Mouse (Mus musculus) MEL-GATA-1-ER (cell line): ENCODE data around the gene Tmem253.
"Not testable (repeated sequence)": the region's sequence is repeated elsewhere in the genome, so short reads cannot be mapped to it uniquely, and the experiment has no call there.

Source experiments
- DNase-seq: peaks from one replicate; pipeline ENCODE4 v3.0.0-alpha.2; 2012; ENCODE audit warnings: low read depth; ENCODE audit errors: extremely low read depth

The Tmem253 gene

DNA sequence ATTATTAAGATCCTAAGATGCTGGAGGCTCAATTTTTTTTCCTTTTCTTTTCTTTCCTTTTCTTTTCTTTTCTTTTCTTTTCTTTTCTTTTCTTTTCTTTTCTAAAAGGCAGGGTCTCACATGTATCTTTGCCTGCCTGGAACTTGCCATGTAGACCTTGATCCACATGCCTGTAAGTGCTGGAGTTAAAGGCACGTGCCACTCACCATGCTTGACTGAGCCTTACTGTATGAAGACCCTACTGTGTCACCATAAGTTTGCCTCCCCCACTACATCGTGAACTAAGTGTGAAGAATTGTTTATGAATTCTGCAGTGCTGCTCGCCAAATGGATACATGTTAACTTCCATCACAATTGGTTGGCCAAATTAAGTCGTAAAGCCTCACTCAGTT lies 5.7 kb downstream of the Tmem253 start:
- no peak for DNase-seq

DNA sequence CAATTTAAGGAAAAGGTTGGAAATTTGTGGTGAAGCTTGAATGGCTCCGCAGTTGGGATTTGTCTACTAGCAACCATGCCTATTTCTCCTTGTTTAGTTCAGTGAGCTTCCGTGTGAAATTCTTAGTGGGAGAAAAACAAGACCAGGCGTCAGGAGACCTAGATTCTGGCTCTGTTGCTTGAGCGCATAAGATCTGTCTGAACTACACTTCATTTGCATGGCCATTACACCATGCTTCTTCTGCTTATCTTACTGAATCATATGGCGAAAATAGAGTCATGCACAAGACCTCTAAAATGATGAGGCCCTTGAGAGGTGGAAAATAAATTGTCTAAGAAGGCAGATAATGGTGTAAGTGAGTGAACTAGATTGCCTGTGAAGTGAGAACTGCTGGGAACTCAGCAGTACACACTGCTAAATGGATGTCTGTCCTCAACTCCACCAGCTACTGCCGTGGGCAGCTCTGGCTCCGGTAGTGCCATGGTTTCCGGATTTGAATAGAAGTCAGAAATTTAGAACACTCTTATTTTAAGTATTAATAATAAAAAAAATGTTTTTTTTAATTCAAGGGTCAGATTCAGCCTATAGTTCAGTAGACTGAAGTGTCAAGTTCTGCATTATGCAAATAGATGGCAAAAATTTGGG lies 6.2 kb downstream of the Tmem253 start:
- DNase-seq = peak; percentile 72

- no peak for DNase-seq
Measured at GRCm38 (mm10) chr14:52022244-52022708, 6.8 kb downstream of the Tmem253 start.

- DNase-seq = peak; percentile 94
Measured at GRCm38 (mm10) chr14:52022709-52023459, 7.4 kb downstream of the Tmem253 start.

- DNase-seq = no peak
Measured at GRCm38 (mm10) chr14:52024133-52024532, 8.7 kb downstream of the Tmem253 start.

GRCm38 (mm10) chr14:52026342-52026741 lies 10.9 kb downstream of the Tmem253 start:
- DNase-seq = no peak

GRCm38 (mm10) chr14:52035926-52036325 lies 20.5 kb downstream of the Tmem253 start:
- DNase-seq = no peak

GRCm38 (mm10) chr14:52039332-52039731 lies 23.9 kb downstream of the Tmem253 start:
- no peak for DNase-seq

DNA sequence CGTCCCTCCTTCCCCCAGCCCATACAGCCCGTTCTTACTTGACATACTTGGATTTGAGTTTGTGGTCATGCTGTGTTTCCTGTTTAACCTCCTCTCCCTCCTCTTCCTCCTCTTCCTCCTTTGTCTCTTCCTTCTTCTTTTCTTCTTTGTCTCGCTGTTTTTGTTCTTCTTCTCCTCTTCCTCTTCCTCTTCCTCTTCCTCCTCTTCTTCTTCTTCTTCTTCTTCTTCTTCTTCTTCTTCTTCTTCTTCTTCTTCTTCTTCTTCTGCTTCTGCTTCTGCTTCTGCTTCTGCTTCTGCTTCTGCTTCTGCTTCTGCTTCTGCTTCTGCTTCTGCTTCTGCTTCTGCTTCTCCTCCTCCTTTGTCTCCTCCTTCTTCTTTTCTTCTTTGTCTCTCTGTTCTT lies 26.9 kb downstream of the Tmem253 start, which contains the start of gene Olfr221:
TSS of gene Olfr221 (minus strand) at position 101 of the 400 bp plus-strand sequence.
- not testable (repeated sequence) for DNase-seq

GRCm38 (mm10) chr14:52043446-52043845 lies 28.0 kb downstream of the Tmem253 start:
- DNase-seq = no peak

DNA sequence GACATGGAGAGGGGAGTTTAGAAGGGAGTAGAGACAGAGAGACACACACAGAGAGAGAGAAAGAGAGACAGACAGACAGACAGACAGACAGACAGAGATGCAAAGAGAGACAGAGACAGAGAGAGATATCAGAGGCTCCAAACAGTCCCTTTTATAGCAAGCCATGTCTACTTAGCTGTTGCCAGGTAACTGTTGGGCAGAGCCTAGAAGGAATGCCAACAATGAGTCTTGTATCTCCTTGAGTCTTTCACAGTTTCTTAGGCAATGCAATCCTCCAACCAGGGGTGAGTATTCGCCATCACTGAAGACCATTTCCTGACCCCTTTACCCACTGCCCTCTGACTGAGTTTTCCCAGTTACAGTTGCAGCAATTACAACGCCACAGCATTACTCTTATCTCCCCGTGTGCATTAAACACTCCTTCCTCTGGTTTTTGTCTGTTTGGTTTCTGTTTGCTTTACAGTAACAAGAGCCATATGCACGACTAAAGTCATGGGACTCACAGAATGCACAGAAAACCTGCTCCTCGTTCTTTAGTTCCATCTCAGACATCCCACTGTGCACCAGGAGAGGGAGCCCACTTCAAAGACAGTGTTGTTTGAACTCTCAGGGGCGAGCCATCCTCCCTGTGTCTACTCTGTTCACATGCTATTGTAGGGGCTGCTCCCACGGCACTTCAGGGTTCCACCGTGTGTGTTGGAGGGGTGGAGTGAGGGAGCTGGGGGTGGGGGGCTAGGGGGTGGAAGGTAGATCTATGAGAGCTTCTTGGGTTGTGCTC lies 29.6 kb downstream of the Tmem253 start:
- peak; percentile 67 for DNase-seq

GRCm38 (mm10) chr14:52045966-52046565 lies 30.6 kb downstream of the Tmem253 start:
- no peak for DNase-seq

DNA sequence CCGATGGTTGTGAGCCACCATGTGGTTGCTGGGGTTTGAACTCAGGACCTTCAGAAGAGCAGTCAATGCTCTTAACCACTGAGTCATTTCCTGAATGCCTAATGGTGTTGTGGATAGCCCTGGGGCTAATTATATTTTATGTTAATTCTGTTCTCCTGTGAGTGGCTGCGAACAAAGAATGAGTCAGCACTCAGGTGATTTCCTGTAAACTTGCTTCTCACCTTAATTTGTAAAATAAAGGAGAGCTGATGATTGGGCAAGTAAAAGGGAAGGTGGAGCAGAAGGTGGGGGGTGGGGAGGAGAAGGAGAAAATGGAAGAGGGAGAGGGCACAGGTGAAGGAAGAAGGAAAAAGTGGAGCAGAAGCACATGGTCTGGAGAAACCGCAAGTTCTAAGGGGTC lies 37.3 kb downstream of the Tmem253 start:
- not testable (repeated sequence) for DNase-seq

- DNase-seq = no peak
Measured at GRCm38 (mm10) chr14:52059982-52060381, 44.5 kb downstream of the Tmem253 start.

GRCm38 (mm10) chr14:52060800-52061199 lies 45.3 kb downstream of the Tmem253 start:
- DNase-seq = no peak

- DNase-seq = no peak
Measured at GRCm38 (mm10) chr14:52061798-52062197, 46.3 kb downstream of the Tmem253 start.

DNA sequence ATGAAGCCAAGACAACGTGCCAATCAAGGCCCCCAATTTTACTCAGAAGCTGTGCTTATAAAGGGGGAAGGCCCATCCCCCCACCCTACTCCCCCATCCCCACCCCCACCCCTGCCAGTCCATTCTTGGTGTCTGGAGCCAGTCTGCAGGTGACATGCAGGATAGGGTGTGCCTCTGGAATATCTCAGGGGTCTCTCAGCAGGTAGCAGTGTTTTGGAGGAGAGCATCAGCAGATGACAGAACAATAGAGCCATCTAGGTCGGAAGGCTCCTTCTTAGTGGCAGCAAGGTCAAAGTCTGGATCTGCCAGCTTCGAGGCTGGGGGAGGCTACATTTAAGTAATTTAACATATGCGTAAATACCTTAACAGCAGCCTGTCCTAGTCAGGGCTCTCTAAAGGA lies 50.7 kb downstream of the Tmem253 start:
- no peak for DNase-seq
